Mouse (Mus musculus) adrenal gland (tissue): ENCODE results near the gene Serpinb9e.
"Not testable (repeated sequence)": the region's sequence is repeated elsewhere in the genome, so short reads cannot be mapped to it uniquely, and the experiment has no call there.

Experiments used
- intact Hi-C: fragments of 180-260 bp; cut with DNase I; formaldehyde crosslinking; loops from one replicate; pipeline ENCODE4 v1.15.1; 2025
- long read RNA-seq, 2 experiments: library from polyadenylated mRNA; unstranded; transcript quantifications; one replicate each; pipeline ENCODE4 v2.0.0; 2020; ENCODE audit warnings: borderline replicate concordance in 1 of 2; ENCODE audit not compliant: insufficient replicate concordance in 1 of 2

Gene Serpinb9e
- long read RNA-seq, experiment 1, result 0 reads
- long read RNA-seq, experiment 2, result 0 reads

DNA sequence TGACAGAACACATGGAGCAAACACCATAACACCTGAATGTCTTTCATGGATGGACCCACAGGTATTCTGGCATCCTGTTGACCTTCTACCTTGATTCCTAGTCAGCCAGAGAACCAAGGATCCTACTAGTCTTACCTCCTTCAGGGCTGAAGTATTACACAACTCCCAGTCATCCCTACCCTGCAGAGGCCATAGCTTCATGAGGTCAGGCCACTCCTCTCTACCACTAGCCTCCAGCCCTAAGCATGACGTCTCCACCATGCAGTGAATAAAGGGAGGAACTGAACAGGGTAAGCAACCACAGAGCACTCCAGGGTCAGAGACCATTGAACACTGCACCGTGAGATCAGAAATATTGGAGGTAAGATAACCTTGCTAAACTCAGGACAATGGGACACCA, at the start of gene Serpinb9e:
TSS of gene Serpinb9e (plus strand) at position 301 of the 400 bp plus-strand sequence.
- intact Hi-C loops, result not testable (repeated sequence)

DNA sequence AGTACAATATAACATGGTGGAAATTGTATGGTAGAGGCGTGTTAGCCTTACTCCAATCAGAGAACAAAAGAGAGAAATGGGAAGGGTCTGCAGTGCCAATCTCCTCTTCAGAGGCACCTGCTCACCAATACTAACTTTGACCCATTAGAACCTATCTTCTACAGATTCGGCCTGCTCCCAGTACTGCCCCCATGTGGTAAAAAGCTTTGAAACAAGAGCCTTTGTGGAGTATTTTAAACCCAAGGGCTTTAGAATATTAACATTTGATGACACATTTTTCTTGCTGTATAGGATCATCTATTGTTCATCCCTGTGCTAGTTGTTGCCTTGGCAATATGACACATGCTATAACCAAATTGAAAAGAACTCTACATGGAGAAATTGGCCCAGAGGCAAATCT, 49.7 kb upstream of the Serpinb9e start:
- intact Hi-C loops, result loop anchor here (10.0 kb wide), 2 partner anchors 105 to 295 kb away; no protein-coding TSS in a partner anchor

DNA sequence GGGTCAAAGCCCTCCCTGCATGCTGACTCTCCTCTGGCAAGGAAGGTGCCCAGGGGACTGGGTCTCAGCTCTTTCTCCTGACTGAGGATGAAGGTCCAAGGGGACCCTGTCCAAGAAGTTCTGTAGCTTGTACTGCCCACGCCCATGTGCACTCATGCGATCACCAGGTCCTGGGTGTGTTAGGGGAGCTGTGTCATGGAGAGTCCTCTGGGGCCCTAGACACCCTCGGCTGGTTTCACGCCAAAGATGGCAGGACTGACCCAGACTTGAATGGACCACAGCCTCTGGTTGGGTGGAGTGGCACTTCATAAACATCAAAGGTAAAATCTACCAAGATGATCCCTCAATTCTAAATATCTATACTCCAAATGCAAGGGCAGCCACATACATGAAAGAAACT, 59.2 kb downstream of the Serpinb9e start:
- intact Hi-C loops, result not testable (repeated sequence)
